Mouse (Mus musculus): ENCODE measurements around the gene Ifitm2. TPM values are rescaled to one million over a fixed set of nuclear protein-coding genes. Genes with fewer than 3 reads are reported as not detected.

Ifitm2 gene
- total and polyA plus RNA-seq, 3 experiments, result 213 to 317 TPM; not detected in 1

- no peak overlapping the region for H3K27ac ChIP-seq (ENCODE audit: control insufficient read depth, low read depth, low read length)
- no peaks in the 10 kb centered on the region for H3K79me2 ChIP-seq (ENCODE audit: control insufficient read depth, insufficient read depth, low read length, poor library complexity)
- no peak overlapping the region for H3K4me3 ChIP-seq (ENCODE audit: control insufficient read depth in 1 of 2, insufficient read depth in 1 of 2, low read depth in 2 of 2, low read length in 2 of 2)
- no peak for TF ChIP-seq JUND (IDR thresholded peaks at IDR 0.05; ENCODE audit: low read depth, low read length)
- TF ChIP-seq POLR2AphosphoS5 (IDR thresholded peaks at IDR 0.05; ENCODE audit: borderline replicate concordance, low read depth, low read length), result no peak
- TF ChIP-seq MYB (IDR thresholded peaks at IDR 0.05; ENCODE audit: low read depth, low read length), result no peak
- no peak for TF ChIP-seq MEF2A (IDR thresholded peaks at IDR 0.05; ENCODE audit: extremely low read depth, insufficient replicate concordance, low read depth, low read length, poor library complexity, severe bottlenecking)
- TF ChIP-seq MXI1 (IDR thresholded peaks at IDR 0.05; ENCODE audit: low read depth, low read length), result no peak
- no peak for TF ChIP-seq CTCF (IDR thresholded peaks at IDR 0.05 in 2 of 3, conservative IDR thresholded peaks at IDR 0.05 in 1 of 3; ENCODE audit: control insufficient read depth in 1 of 3, insufficient read depth in 1 of 3, low read depth in 2 of 3, low read length in 3 of 3, poor library complexity in 1 of 3, severe bottlenecking in 1 of 3)
- H3K27me3 ChIP-seq (ENCODE audit: control insufficient read depth in 1 of 2, insufficient read depth in 2 of 2, low read length in 2 of 2), result peaks cover 0 to 6% of the 10 kb centered on the region in 2 experiments; a peak in 3 of 4 replicates
- no peaks in the 10 kb centered on the region for H3K4me1 ChIP-seq (ENCODE audit: control insufficient read depth in 1 of 2, insufficient read depth in 2 of 2, low read length in 2 of 2)
- H3K9ac ChIP-seq (ENCODE audit: control insufficient read depth, low read depth, low read length, poor library complexity, severe bottlenecking), result no peak overlapping the region
- no peaks in the 10 kb centered on the region for H3K36me3 ChIP-seq (ENCODE audit: control insufficient read depth in 1 of 2, insufficient read depth in 2 of 2, low read length in 2 of 2)
- DNase-seq (ENCODE audit: low read depth, low spot score), result no peak
- no peaks in the 10 kb centered on the region for H3K9me3 ChIP-seq (replicated peaks; ENCODE audit: insufficient read depth, low read length)
Observed at GRCm38 (mm10) chr7:140975465-140975864, 19.7 kb upstream of the Ifitm2 start.

- Histone ChIP-seq H3K4me3 (ENCODE audit: control insufficient read depth in 1 of 2, insufficient read depth in 1 of 2, low read depth in 2 of 2, low read length in 2 of 2) (no peak overlapping the region), H3K9ac (ENCODE audit: control insufficient read depth, low read depth, low read length, poor library complexity, severe bottlenecking) (no peak overlapping the region), H3K4me1 (ENCODE audit: control insufficient read depth in 1 of 2, insufficient read depth in 2 of 2, low read length in 2 of 2) (no peaks in the 10 kb centered on the region), H3K27me3 (ENCODE audit: control insufficient read depth in 1 of 2, insufficient read depth in 2 of 2, low read length in 2 of 2) (peaks cover 0 to 6% of the 10 kb centered on the region in 2 experiments; a peak in 3 of 4 replicates), H3K27ac (ENCODE audit: control insufficient read depth, low read depth, low read length) (no peak overlapping the region), H3K36me3 (ENCODE audit: control insufficient read depth in 1 of 2, insufficient read depth in 2 of 2, low read length in 2 of 2) (no peaks in the 10 kb centered on the region), H3K79me2 (ENCODE audit: control insufficient read depth, insufficient read depth, low read length, poor library complexity) (no peaks in the 10 kb centered on the region), H3K9me3 (replicated peaks; ENCODE audit: insufficient read depth, low read length) (no peaks in the 10 kb centered on the region)
- TF ChIP-seq CTCF (IDR thresholded peaks at IDR 0.05 in 2 of 3, conservative IDR thresholded peaks at IDR 0.05 in 1 of 3; ENCODE audit: control insufficient read depth in 1 of 3, insufficient read depth in 1 of 3, low read depth in 2 of 3, low read length in 3 of 3, poor library complexity in 1 of 3, severe bottlenecking in 1 of 3) (no peak), SIN3A (IDR thresholded peaks at IDR 0.05; ENCODE audit: low read length) (no peak), POLR2A (IDR thresholded peaks at IDR 0.05; ENCODE audit: control insufficient read depth in 1 of 2, insufficient read depth in 1 of 2, low read depth in 1 of 2, low read length in 2 of 2, poor library complexity in 1 of 2) (no peak), ELF1 (IDR thresholded peaks at IDR 0.05; ENCODE audit: low read depth, low read length) (no peak), KAT2A (conservative IDR thresholded peaks at IDR 0.05; ENCODE audit: low read depth, low read length) (no peak), TBP (IDR thresholded peaks at IDR 0.05; ENCODE audit: low read depth, low read length) (no peak), ZNF384 (IDR thresholded peaks at IDR 0.05; ENCODE audit: low read depth, low read length) (no peak), MXI1 (IDR thresholded peaks at IDR 0.05; ENCODE audit: low read depth, low read length) (no peak), MEF2A (IDR thresholded peaks at IDR 0.05; ENCODE audit: extremely low read depth, insufficient replicate concordance, low read depth, low read length, poor library complexity, severe bottlenecking) (no peak), HCFC1 (IDR thresholded peaks at IDR 0.05; ENCODE audit: low read depth, low read length) (no peak), MYC (IDR thresholded peaks at IDR 0.05; ENCODE audit: low read depth, low read length) (no peak), JUND (IDR thresholded peaks at IDR 0.05; ENCODE audit: low read depth, low read length) (no peak), MAFK (IDR thresholded peaks at IDR 0.05; ENCODE audit: borderline replicate concordance, low read depth, low read length) (no peak), EP300 (IDR thresholded peaks at IDR 0.05; ENCODE audit: low read depth in 1 of 2, low read length in 2 of 2) (no peak), RAD21 (IDR thresholded peaks at IDR 0.05; ENCODE audit: low read depth, low read length) (no peak), TCF12 (IDR thresholded peaks at IDR 0.05; ENCODE audit: low read depth, low read length) (no peak)
- no peak for DNase-seq (ENCODE audit: low read depth, low spot score)
Observed at GRCm38 (mm10) chr7:140974940-140975339, 19.2 kb upstream of the Ifitm2 start.
